In the genomic region with DNA sequence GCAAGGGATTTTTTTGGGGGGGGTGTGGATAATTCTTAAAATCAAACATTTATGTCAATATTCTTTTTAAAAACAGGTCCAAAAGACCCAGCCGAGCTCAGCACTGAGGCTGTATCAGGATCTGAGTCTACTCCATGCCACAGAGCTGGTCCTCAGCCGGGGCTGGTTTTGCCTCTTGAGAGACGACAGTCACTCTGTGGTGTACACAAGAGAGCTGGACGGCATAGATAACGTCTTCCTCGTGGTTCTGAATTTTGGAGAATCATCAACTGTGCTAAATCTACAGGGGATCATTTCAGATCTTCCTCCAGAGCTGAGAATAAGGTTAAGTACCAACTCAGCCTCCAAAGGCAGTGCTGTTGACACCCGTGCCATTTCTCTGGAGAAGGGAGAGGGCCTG, we compare ENCODE assay signal across 21 mouse cellular contexts. TPM values are rescaled to one million over a fixed set of nuclear protein-coding genes. Genes with fewer than 3 reads are reported as not detected.
"Had no signal": no experiment of that assay in that cellular context is flagged by ENCODE, and none has a peak within 500 bp of the region (broad histone marks: within the 10 kb centered on the region; RNA-seq: fewer than 3 reads in every experiment).

No protein-coding gene starts in this region.

- H3K27ac ChIP-seq: layer of hippocampus, adult 2 months; limb, embryonic 10.5 days; limb, embryonic 13.5 days; liver, embryonic 15.5 days; midbrain, embryonic 13.5 days; neural tube, embryonic 13.5 days had no signal

- H3K4me3 ChIP-seq: layer of hippocampus, adult 2 months; limb, embryonic 10.5 days; limb, embryonic 13.5 days; liver, embryonic 15.5 days; midbrain, embryonic 13.5 days; myocyte; neural tube, embryonic 13.5 days had no signal

- H3K4me1 ChIP-seq: limb, embryonic 10.5 days; limb, embryonic 13.5 days; liver, embryonic 15.5 days; midbrain, embryonic 13.5 days; neural tube, embryonic 13.5 days had no signal

- DNase-seq: kidney, adult 18-20 months; kidney, adult 9 months; kidney, postnatal 14 days; kidney, postnatal 4 days; layer of hippocampus, adult 9-11 months; liver; lung, adult 2 months; lung, postnatal 14 days; lung, postnatal 4 days; thymus, adult 18-20 months; thymus, postnatal 36 days had no signal

- H3K27me3 ChIP-seq: limb, embryonic 13.5 days; liver, embryonic 15.5 days; midbrain, embryonic 13.5 days; neural tube, embryonic 13.5 days had no signal

- H3K4me2 ChIP-seq: limb, embryonic 13.5 days; liver, embryonic 15.5 days; midbrain, embryonic 13.5 days; neural tube, embryonic 13.5 days had no signal

- H3K9me3 ChIP-seq: limb, embryonic 10.5 days; limb, embryonic 13.5 days; liver, embryonic 15.5 days; midbrain, embryonic 13.5 days; neural tube, embryonic 13.5 days had no signal

- ATAC-seq: midbrain, embryonic 13.5 days; midbrain, embryonic 16.5 days had no signal

- H3K9ac ChIP-seq: limb, embryonic 13.5 days; liver, embryonic 15.5 days; midbrain, embryonic 13.5 days; neural tube, embryonic 13.5 days had no signal

RNA-seq across cellular contexts. Expression of a gene that starts 35.4 kb away (rescaled TPM):
- total RNA-seq: monocyte, adult 5-6 weeks had no signal
- polyA plus RNA-seq: lung, embryonic 16.5 days had no signal
